Mouse (Mus musculus) CH12.LX (cell line): ENCODE data around the gene Gm12394. TPM values are rescaled to one million over a fixed set of nuclear protein-coding genes. Genes with fewer than 3 reads are reported as not detected.

Experiments used
- DNase-seq: peaks from one replicate; pipeline ENCODE4 v3.0.0-alpha.2; 2013; ENCODE audit errors: extremely low read depth
- H3K27ac ChIP-seq: 2 replicates; pipeline ENCODE4 v1.5.1; 2012; ENCODE audit warnings: low read depth, mild to moderate bottlenecking, control low read depth, moderate library complexity; ENCODE audit not compliant: insufficient read depth
- H3K27me3 ChIP-seq: replicated peaks from 2 replicates; pipeline ENCODE3; 2012; ENCODE audit warnings: inconsistent platforms
- H3K36me3 ChIP-seq, 2 experiments: replicated peaks in 1 of 2; 2 replicates each; pipeline versions ENCODE3 to v1.6.1; 2012; ENCODE audit warnings: inconsistent platforms in 1 of 2, low read length in 1 of 2, mild to moderate bottlenecking in 1 of 2, mixed read lengths in 1 of 2, moderate library complexity in 1 of 2; ENCODE audit not compliant: control insufficient read depth in 1 of 2, insufficient read depth in 1 of 2
- H3K4me1 ChIP-seq, 2 experiments: 2 replicates each; pipeline ENCODE4 v1.6.1; 2012; ENCODE audit warnings: inconsistent platforms in 1 of 2, moderate library complexity in 1 of 2; ENCODE audit not compliant: insufficient read depth in 2 of 2, control insufficient read depth in 1 of 2
- H3K4me2 ChIP-seq: 2 replicates; pipeline ENCODE4 v1.6.1; 2012; ENCODE audit warnings: low read depth, mild to moderate bottlenecking, control low read depth; ENCODE audit not compliant: poor library complexity, insufficient read depth, severe bottlenecking
- H3K4me3 ChIP-seq, 3 experiments: fragments of 150-350 bp in 1 of 3; sonication (generic) in 1 of 3; replicated peaks in 1 of 3; 2 replicates each; pipeline versions ENCODE3 to v1.5.1; 2011 to 2012; ENCODE audit warnings: low read depth in 2 of 3, low read length in 2 of 3, mild to moderate bottlenecking in 2 of 3, moderate library complexity in 2 of 3, control low read depth in 1 of 3, improper control_type of control experiment in 1 of 3, inconsistent platforms in 1 of 3, mixed read lengths in 1 of 3; ENCODE audit not compliant: poor library complexity in 1 of 3
- H3K79me2 ChIP-seq: replicated peaks from 2 replicates; pipeline ENCODE4 v1.6.1; 2012; ENCODE audit warnings: mild to moderate bottlenecking, moderate library complexity; ENCODE audit not compliant: control insufficient read depth, poor library complexity, insufficient read depth, severe bottlenecking; ENCODE audit errors: extremely low read depth
- H3K9ac ChIP-seq: 2 replicates; pipeline ENCODE4 v1.6.1; 2012; ENCODE audit warnings: low read depth, mild to moderate bottlenecking, control low read depth, moderate library complexity; ENCODE audit not compliant: insufficient read depth
- H3K9me3 ChIP-seq: replicated peaks from 2 replicates; pipeline ENCODE3; 2012; ENCODE audit warnings: low read length, inconsistent platforms, mixed read lengths
- CHD1 ChIP-seq: IDR thresholded peaks from 2 replicates; pipeline ENCODE4 v1.6.1; 2012; ENCODE audit warnings: low read depth, low read length, improper control_type of control experiment, inconsistent platforms
- CTCF ChIP-seq, 2 experiments: IDR thresholded peaks in 1 of 2; conservative IDR thresholded peaks in 1 of 2; 2 replicates each; pipeline ENCODE4 v1.5.1; 2011 to 2012; ENCODE audit warnings: low read depth in 2 of 2, low read length in 2 of 2, improper control_type of control experiment in 1 of 2, inconsistent platforms in 1 of 2, mild to moderate bottlenecking in 1 of 2, moderate library complexity in 1 of 2
- E2F4 ChIP-seq: IDR thresholded peaks from 2 replicates; pipeline ENCODE4 v1.6.1; 2011; ENCODE audit warnings: low read depth, low read length, improper control_type of control experiment; ENCODE audit not compliant: insufficient replicate concordance
- ELF1 ChIP-seq: IDR thresholded peaks from 2 replicates; pipeline ENCODE4 v1.6.1; 2014; ENCODE audit warnings: low read depth, mild to moderate bottlenecking, inconsistent platforms, low read length, improper control_type of control experiment
- EP300 ChIP-seq: IDR thresholded peaks from 2 replicates; pipeline ENCODE4 v1.6.1; 2011; ENCODE audit warnings: low read length, improper control_type of control experiment
- HCFC1 ChIP-seq: IDR thresholded peaks from 2 replicates; pipeline ENCODE4 v1.6.1; 2012; ENCODE audit warnings: low read depth, mild to moderate bottlenecking, inconsistent platforms, low read length, improper control_type of control experiment
- IRF4 ChIP-seq: IDR thresholded peaks from 2 replicates; pipeline ENCODE4 v1.6.1; 2014; ENCODE audit warnings: low read depth, mild to moderate bottlenecking, inconsistent platforms, low read length, improper control_type of control experiment
- JUN ChIP-seq: IDR thresholded peaks from 2 replicates; pipeline ENCODE4 v1.6.1; 2011; ENCODE audit warnings: low read depth, mild to moderate bottlenecking, low read length, improper control_type of control experiment, moderate library complexity; ENCODE audit not compliant: insufficient read depth
- KAT2A ChIP-seq: IDR thresholded peaks from 2 replicates; pipeline ENCODE4 v1.6.1; 2012; ENCODE audit warnings: low read length, improper control_type of control experiment, inconsistent platforms; ENCODE audit not compliant: insufficient replicate concordance
- MAFK ChIP-seq: IDR thresholded peaks from 2 replicates; pipeline ENCODE4 v1.6.1; 2011; ENCODE audit warnings: low read length, improper control_type of control experiment; ENCODE audit not compliant: insufficient replicate concordance
- MEF2A ChIP-seq: IDR thresholded peaks from 2 replicates; pipeline ENCODE4 v1.6.1; 2014; ENCODE audit warnings: low read depth, mild to moderate bottlenecking, inconsistent platforms, low read length, improper control_type of control experiment, borderline replicate concordance
- MXI1 ChIP-seq: IDR thresholded peaks from 2 replicates; pipeline ENCODE4 v1.6.1; 2011; ENCODE audit warnings: mild to moderate bottlenecking, low read depth, low read length, improper control_type of control experiment
- MYC ChIP-seq: IDR thresholded peaks from 2 replicates; pipeline ENCODE4 v1.6.1; 2011; ENCODE audit warnings: low read depth, mild to moderate bottlenecking, improper control_type of control experiment, low read length
- NELFE ChIP-seq: IDR thresholded peaks from 2 replicates; pipeline ENCODE4 v1.6.1; 2011; ENCODE audit warnings: low read depth, low read length, improper control_type of control experiment
- NRF1 ChIP-seq: IDR thresholded peaks from 2 replicates; pipeline ENCODE4 v1.6.1; 2014; ENCODE audit warnings: low read depth, mild to moderate bottlenecking, inconsistent platforms, low read length, improper control_type of control experiment, moderate library complexity
- PAX5 ChIP-seq: IDR thresholded peaks from 2 replicates; pipeline ENCODE4 v1.6.1; 2012; ENCODE audit warnings: low read length, inconsistent platforms, mixed read lengths
- POLR2A ChIP-seq: IDR thresholded peaks from 2 replicates; pipeline ENCODE4 v1.6.1; 2011; ENCODE audit warnings: low read depth, mild to moderate bottlenecking, improper control_type of control experiment, low read length
- POLR2AphosphoS2 ChIP-seq: IDR thresholded peaks from 2 replicates; pipeline ENCODE4 v1.6.1; 2011; ENCODE audit warnings: low read depth, low read length, improper control_type of control experiment
- RAD21 ChIP-seq: IDR thresholded peaks from 2 replicates; pipeline ENCODE4 v1.6.1; 2011; ENCODE audit warnings: low read depth, mild to moderate bottlenecking, low read length, improper control_type of control experiment, moderate library complexity
- SIN3A ChIP-seq: IDR thresholded peaks from 2 replicates; pipeline ENCODE4 v1.6.1; 2012; ENCODE audit warnings: low read length, improper control_type of control experiment, inconsistent platforms
- SMC3 ChIP-seq: IDR thresholded peaks from 2 replicates; pipeline ENCODE4 v1.6.1; 2011; ENCODE audit warnings: low read depth, low read length, improper control_type of control experiment
- TBP ChIP-seq: conservative IDR thresholded peaks from 2 replicates; pipeline ENCODE4 v1.6.1; 2011; ENCODE audit warnings: low read depth, low read length, improper control_type of control experiment
- TCF12 ChIP-seq: IDR thresholded peaks from 2 replicates; pipeline ENCODE4 v1.6.1; 2014; ENCODE audit warnings: low read depth, mild to moderate bottlenecking, inconsistent platforms, low read length, improper control_type of control experiment
- UBTF ChIP-seq: IDR thresholded peaks from 2 replicates; pipeline ENCODE4 v1.6.1; 2012; ENCODE audit warnings: low read depth, mild to moderate bottlenecking, inconsistent platforms, low read length, improper control_type of control experiment, moderate library complexity
- USF2 ChIP-seq: conservative IDR thresholded peaks from 2 replicates; pipeline ENCODE4 v1.6.1; 2011; ENCODE audit warnings: low read depth, low read length, improper control_type of control experiment
- ZC3H11A ChIP-seq: IDR thresholded peaks from 2 replicates; pipeline ENCODE4 v1.6.1; 2012; ENCODE audit warnings: low read depth, mild to moderate bottlenecking, inconsistent platforms, low read length, improper control_type of control experiment
- ZKSCAN1 ChIP-seq: IDR thresholded peaks from 2 replicates; pipeline ENCODE4 v1.6.1; 2012; ENCODE audit warnings: low read depth, inconsistent platforms, low read length, improper control_type of control experiment, borderline replicate concordance
- ZNF384 ChIP-seq: IDR thresholded peaks from 2 replicates; pipeline ENCODE4 v1.6.1; 2012; ENCODE audit warnings: low read depth, low read length, improper control_type of control experiment, inconsistent platforms
- dilution Hi-C: fragments of 300-500 bp; cut with MboI; formaldehyde crosslinking; loops from 2 replicates; pipeline ENCODE4 v1.14.3; 2020; ENCODE audit warnings: low sequenced_read_pairs; ENCODE audit not compliant: extremely low pct_unique_long_range_greater_than_20kb, extremely low pct_ligation_motif_present
- in situ Hi-C: fragments of 300-500 bp; cut with MboI; formaldehyde crosslinking; loops from 3 replicates; pipeline ENCODE4 v1.14.3; 2019; ENCODE audit warnings: low sequenced_read_pairs, low pct_ligation_motif_present, low pct_unique_long_range_greater_than_20kb, mixed read lengths
- polyA plus RNA-seq: library from polyadenylated mRNA; unstranded; fragments of >175 nt; gene quantifications from 2 replicates; pipeline ENCODE4 v1.2.1, GENCODE M21; 2012; ENCODE audit warnings: low read depth; ENCODE audit not compliant: insufficient read length
- total RNA-seq, 2 experiments: library from RNA; depleted of rRNA; stranded (reverse); fragments of 300-350 nt in 1 of 2; fragments of >200 nt in 1 of 2; gene quantifications; 2 replicates each; pipeline ENCODE4 v1.2.3; 2012 to 2014

Gene Gm12394
- total and polyA plus RNA-seq, 3 experiments: not detected

GRCm38 (mm10) chr4:42872746-42873435, 16.3 kb upstream of the Gm12394 start:
- no peak overlapping the region for H3K4me3 ChIP-seq
- DNase-seq: no peak
- no peaks in the 10 kb centered on the region for H3K36me3 ChIP-seq
- H3K9me3 ChIP-seq: no peaks in the 10 kb centered on the region
- in situ Hi-C loops (loop anchor here (5.0 kb wide), 1 partner anchor 89 kb away; no protein-coding TSS in a partner anchor), dilution Hi-C loops (no loop called here)
- H3K79me2 ChIP-seq: no peaks in the 10 kb centered on the region
- no peak overlapping the region for H3K27ac ChIP-seq
- no peak overlapping the region for H3K4me2 ChIP-seq
- no peaks in the 10 kb centered on the region for H3K4me1 ChIP-seq
- H3K27me3 ChIP-seq: peaks cover 25% of the 10 kb centered on the region
- TF ChIP-seq SIN3A: no peak
- TF ChIP-seq ZKSCAN1: no peak
- no peak for TF ChIP-seq IRF4
- TF ChIP-seq EP300: no peak
- no peak for TF ChIP-seq NRF1
- TF ChIP-seq JUN: no peak
- no peak for TF ChIP-seq USF2
- no peak for TF ChIP-seq HCFC1
- TF ChIP-seq POLR2AphosphoS2: no peak
- no peak for TF ChIP-seq MXI1
- no peak for TF ChIP-seq RAD21
- TF ChIP-seq MEF2A: no peak
- no peak for TF ChIP-seq TBP
- TF ChIP-seq KAT2A: no peak
- TF ChIP-seq CTCF (conservative IDR thresholded peaks at IDR 0.05 in 1 of 2, IDR thresholded peaks at IDR 0.05 in 1 of 2; ENCODE audit: low read depth in 2 of 2, low read length in 2 of 2): no peak
- no peak for TF ChIP-seq NELFE
- H3K9ac ChIP-seq: no peak overlapping the region

GRCm38 (mm10) chr4:42872151-42872550, 15.6 kb upstream of the Gm12394 start:
- in situ Hi-C loops (loop anchor here (5.0 kb wide), 1 partner anchor 90 kb away; no protein-coding TSS in a partner anchor), dilution Hi-C loops (no loop called here)
- Histone ChIP-seq H3K4me3 (no peak overlapping the region), H3K36me3 (no peaks in the 10 kb centered on the region), H3K27me3 (peaks cover 28% of the 10 kb centered on the region), H3K27ac (no peak overlapping the region), H3K4me1 (no peaks in the 10 kb centered on the region), H3K9ac (no peak overlapping the region), H3K9me3 (no peaks in the 10 kb centered on the region), H3K79me2 (no peaks in the 10 kb centered on the region), H3K4me2 (no peak overlapping the region)
- TF ChIP-seq HCFC1 (no peak), CHD1 (no peak), ZNF384 (no peak), UBTF (no peak), MAFK (no peak), POLR2A (no peak), MXI1 (no peak), RAD21 (no peak), MYC (no peak), ELF1 (no peak), TCF12 (no peak), EP300 (no peak), E2F4 (no peak), SMC3 (no peak), ZC3H11A (no peak), PAX5 (no peak)
- no peak for DNase-seq
